Mouse (Mus musculus): ENCODE measurements around the gene Gm17349. TPM values are rescaled to one million over a fixed set of nuclear protein-coding genes. Genes with fewer than 3 reads are reported as not detected.
"Not testable (repeated sequence)": the region's sequence is repeated elsewhere in the genome, so short reads cannot be mapped to it uniquely, and the experiment has no call there.

Gm17349 gene
- polyA plus RNA-seq, 1 experiment from 2014 or later, result not detected

GRCm38 (mm10) chr15:99701640-99701998 is 3.7 kb downstream of the Gm17349 start:
- not testable (repeated sequence) for ATAC-seq (ENCODE audit: insufficient number of reproducible peaks, insufficient read depth, low FRiP score, low read depth); H3K27me3 ChIP-seq (ENCODE audit: control insufficient read depth, insufficient read depth, low read length); H3K9me3 ChIP-seq (ENCODE audit: control insufficient read depth, low read depth, low read length)
- Histone ChIP-seq H3K4me1 (ENCODE audit: control insufficient read depth, insufficient read depth, low read length) (peaks cover 17% of the 10 kb centered on the region; the same call in 1 of the 2 replicates), H3K36me3 (ENCODE audit: control insufficient read depth, insufficient read depth, low read length) (peaks cover 14% of the 10 kb centered on the region), H3K9ac (replicated peaks; ENCODE audit: low read depth, low read length) (0 out of 2 replicates have a peak overlapping the region, but pooled peaks have one; percentile 18), H3K27ac (ENCODE audit: low read length) (peak overlapping the region; percentile 94; the same call in 1 of the 2 replicates), H3K4me3 (ENCODE audit: low read depth, low read length) (peak overlapping the region; percentile 74), H3K4me2 (replicated peaks; ENCODE audit: low read depth, low read length) (peak overlapping the region; percentile 41)
- WGBS, result 48% methylated on average over 16 of the region's 16 CpGs

GRCm38 (mm10) chr15:99700219-99701106 is 4.8 kb downstream of the Gm17349 start:
- no peaks in the 10 kb centered on the region for H3K9me3 ChIP-seq (ENCODE audit: control insufficient read depth, low read depth, low read length)
- WGBS, result 82% methylated on average over 18 of the region's 18 CpGs
- H3K27me3 ChIP-seq (ENCODE audit: control insufficient read depth, insufficient read depth, low read length), result no peaks in the 10 kb centered on the region
- H3K4me3 ChIP-seq (ENCODE audit: low read depth, low read length), result no peak overlapping the region
- no peak overlapping the region for H3K4me2 ChIP-seq (replicated peaks; ENCODE audit: low read depth, low read length)
- ATAC-seq (ENCODE audit: insufficient number of reproducible peaks, insufficient read depth, low FRiP score, low read depth), result no peak
- H3K9ac ChIP-seq (replicated peaks; ENCODE audit: low read depth, low read length), result no peak overlapping the region
- peaks cover 17% of the 10 kb centered on the region; the same call in 1 of the 2 replicates for H3K4me1 ChIP-seq (ENCODE audit: control insufficient read depth, insufficient read depth, low read length)
- no peak overlapping the region for H3K27ac ChIP-seq (ENCODE audit: low read length)
- peaks cover 9% of the 10 kb centered on the region; the same call in 1 of the 2 replicates for H3K36me3 ChIP-seq (ENCODE audit: control insufficient read depth, insufficient read depth, low read length)

DNA sequence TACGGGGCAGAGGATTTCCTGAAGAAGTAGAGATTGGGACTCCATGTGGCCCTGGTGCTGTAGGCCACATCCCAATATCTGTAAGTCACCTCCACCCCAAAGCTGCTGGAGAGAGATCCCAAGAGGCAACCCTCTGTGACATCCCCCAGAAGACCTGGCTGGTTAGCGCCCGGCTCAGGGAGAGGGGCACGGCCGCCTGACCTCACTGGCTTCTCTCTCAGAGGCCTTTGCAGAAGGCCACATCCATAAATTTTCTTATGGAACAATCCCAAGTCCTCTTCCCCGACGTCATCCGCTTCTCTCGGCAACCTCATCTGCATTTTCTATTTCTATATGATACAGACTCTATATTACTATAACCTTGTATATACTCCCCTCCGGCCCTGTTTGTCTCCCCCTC is 5.6 kb downstream of the Gm17349 start:
- H3K9me3 ChIP-seq (ENCODE audit: control insufficient read depth, low read depth, low read length), result no peaks in the 10 kb centered on the region
- H3K4me2 ChIP-seq (replicated peaks; ENCODE audit: low read depth, low read length), result no peak overlapping the region
- H3K27me3 ChIP-seq (ENCODE audit: control insufficient read depth, insufficient read depth, low read length), result no peaks in the 10 kb centered on the region
- 84% methylated on average over 10 of the region's 10 CpGs for WGBS
- peaks cover 8% of the 10 kb centered on the region; the same call in 1 of the 2 replicates for H3K36me3 ChIP-seq (ENCODE audit: control insufficient read depth, insufficient read depth, low read length)
- no peak overlapping the region for H3K4me3 ChIP-seq (ENCODE audit: low read depth, low read length)
- H3K4me1 ChIP-seq (ENCODE audit: control insufficient read depth, insufficient read depth, low read length), result peaks cover 17% of the 10 kb centered on the region; the same call in 1 of the 2 replicates
- H3K27ac ChIP-seq (ENCODE audit: low read length), result no peak overlapping the region
- no peak overlapping the region for H3K9ac ChIP-seq (replicated peaks; ENCODE audit: low read depth, low read length)
- no peak for ATAC-seq (ENCODE audit: insufficient number of reproducible peaks, insufficient read depth, low FRiP score, low read depth)

- Histone ChIP-seq H3K9me3 (ENCODE audit: control insufficient read depth, low read depth, low read length) (no peaks in the 10 kb centered on the region), H3K4me1 (ENCODE audit: control insufficient read depth, insufficient read depth, low read length) (peaks cover 17% of the 10 kb centered on the region; the same call in 1 of the 2 replicates), H3K36me3 (ENCODE audit: control insufficient read depth, insufficient read depth, low read length) (peaks cover 3% of the 10 kb centered on the region; the same call in 1 of the 2 replicates), H3K4me3 (ENCODE audit: low read depth, low read length) (no peak overlapping the region), H3K27ac (ENCODE audit: low read length) (no peak overlapping the region), H3K9ac (replicated peaks; ENCODE audit: low read depth, low read length) (no peak overlapping the region), H3K27me3 (ENCODE audit: control insufficient read depth, insufficient read depth, low read length) (no peaks in the 10 kb centered on the region), H3K4me2 (replicated peaks; ENCODE audit: low read depth, low read length) (no peak overlapping the region)
- no peak for ATAC-seq (ENCODE audit: insufficient number of reproducible peaks, insufficient read depth, low FRiP score, low read depth)
- WGBS, result 33% methylated on average over 20 of the region's 20 CpGs
Observed at GRCm38 (mm10) chr15:99698533-99699085, 6.7 kb downstream of the Gm17349 start.

- H3K9me3 ChIP-seq (ENCODE audit: control insufficient read depth, low read depth, low read length), result no peaks in the 10 kb centered on the region
- no peaks in the 10 kb centered on the region for H3K27me3 ChIP-seq (ENCODE audit: control insufficient read depth, insufficient read depth, low read length)
- peaks cover 11% of the 10 kb centered on the region; the same call in 1 of the 2 replicates for H3K4me1 ChIP-seq (ENCODE audit: control insufficient read depth, insufficient read depth, low read length)
- no peak overlapping the region for H3K27ac ChIP-seq (ENCODE audit: low read length)
- no peak overlapping the region for H3K4me2 ChIP-seq (replicated peaks; ENCODE audit: low read depth, low read length)
- no peak overlapping the region for H3K9ac ChIP-seq (replicated peaks; ENCODE audit: low read depth, low read length)
- ATAC-seq (ENCODE audit: insufficient number of reproducible peaks, insufficient read depth, low FRiP score, low read depth), result no peak
- no peaks in the 10 kb centered on the region for H3K36me3 ChIP-seq (ENCODE audit: control insufficient read depth, insufficient read depth, low read length)
- WGBS, result 8% methylated on average over 2 of the region's 2 CpGs
- no peak overlapping the region for H3K4me3 ChIP-seq (ENCODE audit: low read depth, low read length)
Observed at GRCm38 (mm10) chr15:99697309-99697708, 8.0 kb downstream of the Gm17349 start.

DNA sequence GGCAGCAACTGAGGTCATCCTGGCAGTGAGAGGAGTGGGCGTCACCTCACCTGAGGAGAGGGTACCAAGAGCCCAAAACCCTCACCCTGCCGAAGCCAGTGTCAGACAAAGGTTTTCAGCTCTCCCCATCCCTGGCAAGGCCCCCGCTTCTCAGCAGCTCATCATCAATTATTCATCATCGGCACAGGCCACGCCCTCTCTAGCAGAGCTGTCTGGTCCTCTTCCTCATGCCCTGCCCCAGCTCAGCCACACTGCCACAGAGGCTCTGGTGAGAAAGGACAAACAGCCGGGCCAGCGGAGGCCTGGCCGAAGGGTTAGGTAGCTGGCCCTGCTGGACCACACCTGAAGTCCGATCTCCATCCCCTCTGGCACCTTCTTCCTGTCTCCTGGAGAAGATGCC is 13.3 kb downstream of the Gm17349 start:
- 41% methylated on average over 9 of the region's 9 CpGs for WGBS

GRCm38 (mm10) chr15:99690924-99691323 is 14.4 kb downstream of the Gm17349 start:
- Histone ChIP-seq H3K27ac (ENCODE audit: low read length) (no peak overlapping the region), H3K36me3 (ENCODE audit: control insufficient read depth, insufficient read depth, low read length) (no peaks in the 10 kb centered on the region), H3K4me2 (replicated peaks; ENCODE audit: low read depth, low read length) (no peak overlapping the region), H3K4me3 (ENCODE audit: low read depth, low read length) (no peak overlapping the region), H3K27me3 (ENCODE audit: control insufficient read depth, insufficient read depth, low read length) (no peaks in the 10 kb centered on the region), H3K4me1 (ENCODE audit: control insufficient read depth, insufficient read depth, low read length) (no peaks in the 10 kb centered on the region), H3K9me3 (ENCODE audit: control insufficient read depth, low read depth, low read length) (no peaks in the 10 kb centered on the region), H3K9ac (replicated peaks; ENCODE audit: low read depth, low read length) (no peak overlapping the region)
- ATAC-seq (ENCODE audit: insufficient number of reproducible peaks, insufficient read depth, low FRiP score, low read depth), result no peak
- WGBS, result 17% methylated on average over 4 of the region's 4 CpGs

More for the DNA sequence above, 13.3 kb downstream of the Gm17349 start:
- no peak for ATAC-seq (ENCODE audit: insufficient number of reproducible peaks, insufficient read depth, low FRiP score, low read depth)
- H3K27ac ChIP-seq (ENCODE audit: low read length), result no peak overlapping the region
- no peak overlapping the region for H3K4me2 ChIP-seq (replicated peaks; ENCODE audit: low read depth, low read length)
- no peaks in the 10 kb centered on the region for H3K27me3 ChIP-seq (ENCODE audit: control insufficient read depth, insufficient read depth, low read length)
- no peak overlapping the region for H3K9ac ChIP-seq (replicated peaks; ENCODE audit: low read depth, low read length)
- H3K9me3 ChIP-seq (ENCODE audit: control insufficient read depth, low read depth, low read length), result no peaks in the 10 kb centered on the region
- no peak overlapping the region for H3K4me3 ChIP-seq (ENCODE audit: low read depth, low read length)
- no peaks in the 10 kb centered on the region for H3K36me3 ChIP-seq (ENCODE audit: control insufficient read depth, insufficient read depth, low read length)
- H3K4me1 ChIP-seq (ENCODE audit: control insufficient read depth, insufficient read depth, low read length), result no peaks in the 10 kb centered on the region

DNA sequence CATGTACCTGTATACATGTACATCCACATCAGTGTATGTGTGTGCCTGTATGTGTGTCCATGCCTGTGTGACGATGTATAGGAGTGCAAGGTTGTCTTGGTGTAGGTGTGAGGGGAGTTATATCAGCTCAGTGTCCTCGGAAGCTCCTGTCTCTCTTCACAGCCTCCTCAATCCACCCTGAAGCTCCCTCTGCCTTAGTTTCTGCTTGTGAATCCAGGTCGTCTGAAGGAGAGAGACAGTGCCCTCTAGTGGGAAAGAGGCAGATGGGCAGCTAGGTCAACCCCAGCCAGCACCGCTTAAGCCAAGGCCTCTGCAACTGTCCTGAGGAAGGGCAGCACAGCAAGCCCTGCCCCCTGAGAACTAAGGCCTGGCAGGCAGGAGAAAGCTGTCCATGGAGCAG is 16.6 kb downstream of the Gm17349 start:
- H3K36me3 ChIP-seq (ENCODE audit: control insufficient read depth, insufficient read depth, low read length), result no peaks in the 10 kb centered on the region
- H3K27me3 ChIP-seq (ENCODE audit: control insufficient read depth, insufficient read depth, low read length), result no peaks in the 10 kb centered on the region
- H3K4me2 ChIP-seq (replicated peaks; ENCODE audit: low read depth, low read length), result no peak overlapping the region
- H3K27ac ChIP-seq (ENCODE audit: low read length), result no peak overlapping the region
- 3% methylated on average over 4 of the region's 4 CpGs for WGBS
- ATAC-seq (ENCODE audit: insufficient number of reproducible peaks, insufficient read depth, low FRiP score, low read depth), result 0 out of 2 replicates have a peak, but pooled peaks have one; percentile 33
- H3K9ac ChIP-seq (replicated peaks; ENCODE audit: low read depth, low read length), result no peak overlapping the region
- no peaks in the 10 kb centered on the region for H3K9me3 ChIP-seq (ENCODE audit: control insufficient read depth, low read depth, low read length)
- no peak overlapping the region for H3K4me3 ChIP-seq (ENCODE audit: low read depth, low read length)
- H3K4me1 ChIP-seq (ENCODE audit: control insufficient read depth, insufficient read depth, low read length), result no peaks in the 10 kb centered on the region
